Mouse (Mus musculus) lung, postnatal 0 days (tissue): ENCODE data around the gene Il17rd. TPM values are rescaled to one million over a fixed set of nuclear protein-coding genes. Genes with fewer than 3 reads are reported as not detected.
A peak's percentile ranks its signal among the peaks of the same experiment; 100 is the strongest.

Experiments
- ATAC-seq: fragments of 200-750 bp; cut with Nextera tagmentation; 2 replicates; pipeline ENCODE4 v1.8.0; 2017; ENCODE audit warnings: moderate library complexity
- DNase-seq: peaks from one replicate; pipeline ENCODE4 v3.0.0-alpha.2; 2016; ENCODE audit warnings: low spot score
- H3K27ac ChIP-seq: fragments of 300-500 bp; sonication (generic); 2 replicates; pipeline ENCODE4 v1.5.1; 2014; ENCODE audit warnings: antibody characterized with exemption, mild to moderate bottlenecking, low read length, mixed read lengths
- H3K27me3 ChIP-seq: fragments of 300-500 bp; sonication (generic); replicated peaks from 2 replicates; pipeline ENCODE4 v1.6.1; 2014; ENCODE audit warnings: low read length, mixed read lengths; ENCODE audit not compliant: insufficient read depth
- H3K36me3 ChIP-seq: fragments of 300-500 bp; sonication (generic); 2 replicates; pipeline ENCODE4 v1.6.1; 2014; ENCODE audit warnings: low read length, mixed read lengths; ENCODE audit not compliant: insufficient read depth
- H3K4me1 ChIP-seq: fragments of 300-500 bp; sonication (generic); 2 replicates; pipeline ENCODE4 v1.6.1; 2014; ENCODE audit warnings: antibody characterized with exemption, low read depth, low read length, mixed read lengths; ENCODE audit not compliant: insufficient read depth
- H3K4me2 ChIP-seq: fragments of 300-500 bp; sonication (generic); replicated peaks from 2 replicates; pipeline ENCODE4 v1.6.1; 2014; ENCODE audit warnings: low read depth, mild to moderate bottlenecking, low read length, moderate library complexity, mixed read lengths
- H3K4me3 ChIP-seq: fragments of 300-500 bp; sonication (generic); 2 replicates; pipeline ENCODE4 v1.5.1; 2014; ENCODE audit warnings: low read depth, low read length
- H3K9ac ChIP-seq: fragments of 300-500 bp; sonication (generic); replicated peaks from 2 replicates; pipeline ENCODE4 v1.6.1; 2014; ENCODE audit warnings: low read depth, mild to moderate bottlenecking
- H3K9me3 ChIP-seq: fragments of 300-500 bp; sonication (generic); 2 replicates; pipeline ENCODE4 v1.6.1; 2016; ENCODE audit warnings: low read length, mixed read lengths
- CTCF ChIP-seq: IDR thresholded peaks from 2 replicates; pipeline ENCODE4 v1.5.1; 2016; ENCODE audit warnings: antibody characterized with exemption, mild to moderate bottlenecking
- EP300 ChIP-seq: IDR thresholded peaks from 2 replicates; pipeline ENCODE4 v1.6.1; 2016; ENCODE audit warnings: antibody characterized with exemption, mild to moderate bottlenecking, control low read depth
- WGBS: fragments of 180-500 bp; shearing (Covaris S2); extraction: QIAGEN DNeasy Blood & Tissue Kit; methylation state at CpG from one replicate; pipeline ENCODE4 v1.1.7; 2014; 5-methylcytosine and 5-hydroxymethylcytosine counted together
- polyA plus RNA-seq: library from polyadenylated mRNA; unstranded; fragments of >200 nt; fragmentation: Nextera tagmentation; extraction: Ambion mirVana; gene quantifications from 2 replicates; pipeline ENCODE4 v1.2.1, GENCODE M21; 2015

The Il17rd gene
- polyA plus RNA-seq, 1 experiment from 2014 or later = 2.1 TPM

DNA sequence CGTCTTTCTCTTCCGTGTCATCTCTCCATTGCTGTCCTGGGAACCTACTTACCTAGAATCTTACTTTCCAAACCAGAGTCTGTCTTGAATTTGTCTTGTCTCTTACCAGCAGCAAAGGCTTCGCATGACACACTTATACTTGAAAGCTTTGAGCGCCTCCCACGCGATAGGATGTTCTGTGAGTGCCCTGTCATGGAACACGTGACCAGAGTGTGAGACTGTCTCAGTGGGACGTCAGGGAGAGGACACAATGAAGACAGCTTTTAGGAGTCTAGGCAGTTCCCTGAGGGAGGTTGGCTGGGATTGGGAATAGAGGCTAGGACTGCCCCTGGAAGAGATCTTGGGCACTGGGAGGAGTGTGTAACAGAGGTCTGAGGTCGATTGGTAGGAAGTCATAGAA, 57.4 kb downstream of the Il17rd start:
- H3K27ac ChIP-seq = no peak overlapping the region
- TF ChIP-seq EP300 = no peak
- TF ChIP-seq CTCF = no peak
- H3K9me3 ChIP-seq = no peaks in the 10 kb centered on the region
- H3K9ac ChIP-seq = no peak overlapping the region
- 70% methylated on average over 9 of the region's 9 CpGs for WGBS
- no peak for DNase-seq
- H3K36me3 ChIP-seq = no peaks in the 10 kb centered on the region
- no peaks in the 10 kb centered on the region for H3K4me1 ChIP-seq
- ATAC-seq = peak; percentile 23; the same call in 1 of the 2 replicates
- H3K27me3 ChIP-seq = no peaks in the 10 kb centered on the region
- no peak overlapping the region for H3K4me2 ChIP-seq
- no peak overlapping the region for H3K4me3 ChIP-seq

GRCm38 (mm10) chr14:27096779-27097178, 58.0 kb downstream of the Il17rd start:
- H3K27me3 ChIP-seq = no peaks in the 10 kb centered on the region
- H3K4me1 ChIP-seq = no peaks in the 10 kb centered on the region
- no peak for TF ChIP-seq EP300
- TF ChIP-seq CTCF = peak; percentile 94
- no peak overlapping the region for H3K27ac ChIP-seq
- H3K9ac ChIP-seq = no peak overlapping the region
- no peak overlapping the region for H3K4me3 ChIP-seq
- H3K4me2 ChIP-seq = no peak overlapping the region
- 22% methylated on average over 3 of the region's 3 CpGs for WGBS
- ATAC-seq (peak; percentile 78), DNase-seq (peak; percentile 85)
- H3K36me3 ChIP-seq = no peaks in the 10 kb centered on the region
- H3K9me3 ChIP-seq = no peaks in the 10 kb centered on the region

DNA sequence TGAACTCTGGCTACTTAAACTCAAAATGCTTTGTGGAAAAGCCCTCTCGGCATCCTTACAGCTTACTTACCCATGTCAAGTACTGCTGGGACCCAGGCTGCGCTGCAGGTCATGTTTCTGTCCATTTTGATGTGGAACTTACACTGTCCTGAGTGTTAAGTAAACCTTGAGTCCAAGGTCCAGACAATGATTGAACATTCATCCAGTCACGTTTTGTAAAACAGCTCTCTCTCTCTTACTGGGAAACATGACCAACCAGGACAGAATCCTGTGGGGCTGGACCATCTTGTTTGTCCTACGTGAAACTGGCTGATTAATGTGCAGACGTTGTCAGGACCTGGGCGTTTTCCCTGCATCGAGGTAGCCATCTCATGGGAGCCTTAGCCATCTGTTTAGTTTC, 63.0 kb downstream of the Il17rd start:
- DNase-seq (no peak), ATAC-seq (no peak)
- Histone ChIP-seq H3K4me2 (no peak overlapping the region), H3K9ac (no peak overlapping the region), H3K36me3 (no peaks in the 10 kb centered on the region), H3K9me3 (no peaks in the 10 kb centered on the region), H3K4me3 (no peak overlapping the region), H3K27ac (no peak overlapping the region), H3K27me3 (no peaks in the 10 kb centered on the region), H3K4me1 (no peaks in the 10 kb centered on the region)
- TF ChIP-seq EP300 = no peak
- no peak for TF ChIP-seq CTCF
- 48% methylated on average over 7 of the region's 7 CpGs for WGBS

DNA sequence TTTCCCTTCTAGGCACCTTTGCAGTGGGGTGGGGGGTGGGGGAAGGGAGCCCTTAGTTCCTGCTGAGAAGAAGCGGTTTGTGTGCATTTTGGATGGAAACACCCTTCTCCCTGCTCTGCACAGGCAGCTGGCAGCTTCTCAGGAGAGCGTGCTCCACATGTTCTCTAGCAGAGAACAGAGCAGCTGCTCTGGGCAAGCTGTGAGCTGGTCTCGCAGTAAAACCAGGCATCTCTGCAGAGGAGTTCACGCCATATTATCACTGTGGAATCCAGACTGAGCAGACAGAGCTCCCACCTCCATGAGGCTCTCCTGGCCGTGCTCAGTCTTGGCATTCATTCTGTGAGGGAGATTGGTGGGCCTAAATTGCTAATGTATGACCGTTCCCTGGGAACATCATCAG, 64.0 kb downstream of the Il17rd start:
- no peak for DNase-seq
- no peak overlapping the region for H3K9ac ChIP-seq
- ATAC-seq = no peak

GRCm38 (mm10) chr14:27105731-27106457, 67.2 kb downstream of the Il17rd start:
- peak; percentile 52 for ATAC-seq
- WGBS = 75% methylated on average over 12 of the region's 12 CpGs
- DNase-seq = peak; percentile 52

More for the DNA sequence above, 64.0 kb downstream of the Il17rd start:
- H3K9me3 ChIP-seq = no peaks in the 10 kb centered on the region
- H3K36me3 ChIP-seq = no peaks in the 10 kb centered on the region
- H3K27me3 ChIP-seq = no peaks in the 10 kb centered on the region
- no peaks in the 10 kb centered on the region for H3K4me1 ChIP-seq
- H3K4me3 ChIP-seq = no peak overlapping the region
- H3K4me2 ChIP-seq = no peak overlapping the region
- 76% methylated on average over 6 of the region's 6 CpGs for whole genome bisulfite sequencing
- TF ChIP-seq CTCF (no peak), EP300 (no peak)
- H3K27ac ChIP-seq = no peak overlapping the region

GRCm38 (mm10) chr14:27108748-27109504, 70.2 kb downstream of the Il17rd start:
- DNase-seq = peak; percentile 26
- ATAC-seq = peak; percentile 50; the same call in 1 of the 2 replicates

More at GRCm38 (mm10) chr14:27105731-27106457, 67.2 kb downstream of the Il17rd start:
- Histone ChIP-seq H3K4me2 (no peak overlapping the region), H3K27me3 (no peaks in the 10 kb centered on the region), H3K36me3 (no peaks in the 10 kb centered on the region), H3K9ac (no peak overlapping the region), H3K9me3 (no peaks in the 10 kb centered on the region), H3K4me3 (no peak overlapping the region), H3K4me1 (no peaks in the 10 kb centered on the region; the same call in 1 of the 2 replicates), H3K27ac (no peak overlapping the region)
- TF ChIP-seq EP300 (no peak), CTCF (no peak)

More at GRCm38 (mm10) chr14:27108748-27109504, 70.2 kb downstream of the Il17rd start:
- Histone ChIP-seq H3K9me3 (no peaks in the 10 kb centered on the region), H3K27ac (no peak overlapping the region), H3K36me3 (no peaks in the 10 kb centered on the region), H3K9ac (no peak overlapping the region), H3K27me3 (no peaks in the 10 kb centered on the region), H3K4me3 (no peak overlapping the region), H3K4me1 (no peaks in the 10 kb centered on the region; the same call in 1 of the 2 replicates), H3K4me2 (no peak overlapping the region)
- TF ChIP-seq CTCF (peak; percentile 62), EP300 (no peak)
- WGBS = 59% methylated on average over 6 of the region's 6 CpGs
